Mouse (Mus musculus): ENCODE results near the gene Vmn1r40.

The Vmn1r40 gene

GRCm38 (mm10) chr6:89707240-89707639 is at the start of gene Vmn1r40:
Vmn1r40 (plus strand) TSS chr6:89707540.
- DNase-seq (ENCODE audit: low spot score in 2 of 2), result no peak

GRCm38 (mm10) chr6:89658342-89658741 is 49.0 kb upstream of the Vmn1r40 start:
- DNase-seq (ENCODE audit: low spot score in 2 of 2), result no peak

GRCm38 (mm10) chr6:89658931-89659330 is 48.4 kb upstream of the Vmn1r40 start:
- no peak for DNase-seq (ENCODE audit: low spot score in 2 of 2)

GRCm38 (mm10) chr6:89659692-89660423 is 47.5 kb upstream of the Vmn1r40 start:
- DNase-seq (ENCODE audit: low spot score in 2 of 2), result no peak

GRCm38 (mm10) chr6:89660490-89660889 is 46.9 kb upstream of the Vmn1r40 start:
- DNase-seq (ENCODE audit: low spot score in 2 of 2), result no peak

- DNase-seq (ENCODE audit: low spot score in 2 of 2), result no peak
These were observed 44.8 kb upstream of the Vmn1r40 start for GRCm38 (mm10) chr6:89662521-89662920.

- no peak for DNase-seq (ENCODE audit: low spot score in 2 of 2)
These were observed 42.2 kb upstream of the Vmn1r40 start for GRCm38 (mm10) chr6:89665155-89665554.

- DNase-seq (ENCODE audit: low spot score in 2 of 2), result no peak
These were observed 41.7 kb upstream of the Vmn1r40 start for GRCm38 (mm10) chr6:89665667-89666066.

GRCm38 (mm10) chr6:89666976-89667375 is 40.4 kb upstream of the Vmn1r40 start:
- DNase-seq (ENCODE audit: low spot score in 2 of 2), result no peak

- DNase-seq (ENCODE audit: low spot score in 2 of 2), result no peak
These were observed 37.8 kb upstream of the Vmn1r40 start for GRCm38 (mm10) chr6:89669556-89669955.

GRCm38 (mm10) chr6:89671431-89671830 is 35.9 kb upstream of the Vmn1r40 start:
- DNase-seq (ENCODE audit: low spot score in 2 of 2), result peak in 1 of 2 experiments; percentile 1

GRCm38 (mm10) chr6:89672641-89673040 is 34.7 kb upstream of the Vmn1r40 start:
- DNase-seq (ENCODE audit: low spot score in 2 of 2), result peak in 1 of 2 experiments; percentile 54

- peak in 1 of 2 experiments; percentile 40 for DNase-seq (ENCODE audit: low spot score in 2 of 2)
These were observed 34.1 kb upstream of the Vmn1r40 start for GRCm38 (mm10) chr6:89673135-89673780.

- no peak for DNase-seq (ENCODE audit: low spot score in 2 of 2)
These were observed 28.8 kb upstream of the Vmn1r40 start for GRCm38 (mm10) chr6:89678522-89678921.

GRCm38 (mm10) chr6:89679291-89679835 is 28.0 kb upstream of the Vmn1r40 start:
- DNase-seq (ENCODE audit: low spot score in 2 of 2), result peak; percentile 62 to 81

- peak; percentile 90 for DNase-seq (ENCODE audit: low spot score in 2 of 2)
These were observed 27.2 kb upstream of the Vmn1r40 start for GRCm38 (mm10) chr6:89680155-89680554.

- no peak for DNase-seq (ENCODE audit: low spot score in 2 of 2)
These were observed 23.1 kb upstream of the Vmn1r40 start for GRCm38 (mm10) chr6:89684231-89684630.

GRCm38 (mm10) chr6:89687100-89687499 is 20.2 kb upstream of the Vmn1r40 start:
- no peak for DNase-seq (ENCODE audit: low spot score in 2 of 2)

GRCm38 (mm10) chr6:89706624-89707023 is 716 bp upstream of the Vmn1r40 start:
- no peak for DNase-seq (ENCODE audit: low spot score in 2 of 2)

- no peak for DNase-seq (ENCODE audit: low spot score in 2 of 2)
These were observed 10.7 kb downstream of the Vmn1r40 start for GRCm38 (mm10) chr6:89718051-89718450.

- no peak for DNase-seq (ENCODE audit: low spot score in 2 of 2)
These were observed 33.1 kb downstream of the Vmn1r40 start, which contains the start of gene Vmn1r41 for GRCm38 (mm10) chr6:89740466-89740865. Vmn1r41 (plus strand) TSS chr6:89740766.

GRCm38 (mm10) chr6:89742811-89743210 is 35.5 kb downstream of the Vmn1r40 start:
- no peak for DNase-seq (ENCODE audit: low spot score in 2 of 2)
